15 mouse cellular contexts compared by ENCODE assay signal in the genomic region with DNA sequence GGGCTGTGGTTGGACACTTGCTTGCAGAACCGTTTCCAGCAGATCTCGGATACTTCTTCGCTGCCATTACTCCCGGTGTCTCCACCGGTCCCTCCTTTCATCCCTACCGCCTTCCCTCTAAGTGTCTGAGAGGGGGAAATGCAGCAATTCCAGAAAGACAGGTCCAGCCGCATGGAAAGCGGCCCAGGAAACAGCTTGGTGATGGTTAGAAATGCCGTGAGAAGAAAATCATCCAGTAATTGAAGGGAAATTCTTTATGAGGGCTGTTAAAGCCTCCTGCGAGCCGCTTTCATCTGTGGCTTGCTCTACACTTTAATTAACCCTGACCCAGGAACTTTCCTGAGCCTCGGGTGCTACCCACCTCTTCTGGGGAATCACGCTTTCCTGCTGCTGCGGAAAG.
DNase-seq lines count a peak whose midpoint lies in the region; ATAC-seq lines count a peak whose summit lies in the region.
"Had no signal": no experiment of that assay in that cellular context is flagged by ENCODE, and none has a peak within 500 bp of the region (broad histone marks: within the 10 kb centered on the region; RNA-seq: fewer than 3 reads in every experiment).

No protein-coding gene starts in this region.

- H3K4me1 ChIP-seq in heart, embryonic 16.5 days (ENCODE audit: control insufficient read depth, insufficient read depth, low read length): no peaks in the 10 kb centered on the region
- no peaks in the 10 kb centered on the region for H3K4me1 ChIP-seq in stomach, embryonic 15.5 days

- H3K27ac ChIP-seq in heart, embryonic 16.5 days (ENCODE audit: low read length): no peak overlapping the region
- H3K27ac ChIP-seq in stomach, embryonic 15.5 days: no peak overlapping the region
- H3K27ac ChIP-seq: hindbrain, embryonic 14.5 days; neural tube, embryonic 13.5 days had no signal

- no peak overlapping the region for H3K9ac ChIP-seq in heart, embryonic 16.5 days (ENCODE audit: low read length)
- H3K9ac ChIP-seq in stomach, embryonic 15.5 days: no peak overlapping the region
- H3K9ac ChIP-seq: hindbrain, embryonic 14.5 days; neural tube, embryonic 13.5 days had no signal

- no peak for ATAC-seq in heart, embryonic 16.5 days (replicated peaks; ENCODE audit: extremely low read depth, insufficient read depth, low FRiP score)
- no peak for ATAC-seq in stomach, embryonic 15.5 days (ENCODE audit: insufficient read depth, low FRiP score, low read depth)

- H3K4me2 ChIP-seq in heart, embryonic 16.5 days (ENCODE audit: low read depth, low read length): 0 out of 2 replicates have a peak overlapping the region, but pooled peaks have one; percentile 2
- H3K4me2 ChIP-seq in stomach, embryonic 15.5 days: 0 out of 2 replicates have a peak overlapping the region, but pooled peaks have one; percentile 13
- H3K4me2 ChIP-seq: hindbrain, embryonic 14.5 days; neural tube, embryonic 13.5 days had no signal

- DNase-seq in heart, adult 18-20 months: no peak
- DNase-seq in urinary bladder, postnatal 14 days (ENCODE audit: low spot score): peak; percentile 39
- DNase-seq in urinary bladder, postnatal 4 days (ENCODE audit: low spot score in 2 of 2): no peak
- peak; percentile 10 for DNase-seq in large intestine, adult 2 months (ENCODE audit: low read depth, low spot score)
- DNase-seq in left cerebral cortex, adult 9 months (ENCODE audit: low spot score in 2 of 2): no peak
- no peak for DNase-seq in yolk sac, embryonic 10.5 days (ENCODE audit: low spot score)
- DNase-seq: adrenal gland, postnatal 14 days; cerebellum, adult 11 months; gastrocnemius, postnatal 25 days; kidney, postnatal 36 days; thymus, postnatal 4 days had no signal

- peaks cover 7% of the 10 kb centered on the region; the same call in 1 of the 2 replicates for H3K27me3 ChIP-seq in heart, embryonic 16.5 days (ENCODE audit: control insufficient read depth, insufficient read depth, low read length)
- peaks cover 6% of the 10 kb centered on the region; the same call in 1 of the 2 replicates for H3K27me3 ChIP-seq in stomach, embryonic 15.5 days (replicated peaks)

- H3K9me3 ChIP-seq in heart, embryonic 16.5 days (replicated peaks; ENCODE audit: control insufficient read depth, low read length): no peaks in the 10 kb centered on the region
- no peaks in the 10 kb centered on the region for H3K9me3 ChIP-seq in stomach, embryonic 15.5 days
- H3K9me3 ChIP-seq: neural tube, embryonic 13.5 days had no signal

- 14% methylated on average over 14 of the region's 14 CpGs for WGBS in heart, embryonic 16.5 days
- WGBS in large intestine, adult 2 months: 10% methylated on average over 14 of the region's 14 CpGs
- 15% methylated on average over 14 of the region's 14 CpGs for WGBS in stomach, embryonic 15.5 days

- H3K36me3 ChIP-seq in heart, embryonic 16.5 days (ENCODE audit: control insufficient read depth, insufficient read depth): no peaks in the 10 kb centered on the region
- H3K36me3 ChIP-seq in stomach, embryonic 15.5 days: no peaks in the 10 kb centered on the region
- H3K36me3 ChIP-seq: neural tube, embryonic 13.5 days had no signal

- no peak overlapping the region for H3K4me3 ChIP-seq in heart, embryonic 16.5 days (ENCODE audit: low read length)
- H3K4me3 ChIP-seq in stomach, embryonic 15.5 days (replicated peaks): no peak overlapping the region
- H3K4me3 ChIP-seq: neural tube, embryonic 13.5 days had no signal

Comparison
In these comparisons a context has a peak if more than half of its experiments do, and no peak if none do; other contexts are left out.
1. DNase-seq: peak in urinary bladder, postnatal 14 days (single experiment) and large intestine, adult 2 months (single experiment); none in heart, adult 18-20 months (0 of 2), urinary bladder, postnatal 4 days (0 of 2), left cerebral cortex, adult 9 months (0 of 2) and yolk sac, embryonic 10.5 days (single experiment).